Mouse (Mus musculus): ENCODE results near the gene Pak4. TPM values are rescaled to one million over a fixed set of nuclear protein-coding genes. Genes with fewer than 3 reads are reported as not detected.

Gene Pak4
- polyA plus RNA-seq (2012; ENCODE audit: insufficient read depth, insufficient read length, missing spikeins) = 10.7 and 11.7 TPM in 2 replicates

DNA sequence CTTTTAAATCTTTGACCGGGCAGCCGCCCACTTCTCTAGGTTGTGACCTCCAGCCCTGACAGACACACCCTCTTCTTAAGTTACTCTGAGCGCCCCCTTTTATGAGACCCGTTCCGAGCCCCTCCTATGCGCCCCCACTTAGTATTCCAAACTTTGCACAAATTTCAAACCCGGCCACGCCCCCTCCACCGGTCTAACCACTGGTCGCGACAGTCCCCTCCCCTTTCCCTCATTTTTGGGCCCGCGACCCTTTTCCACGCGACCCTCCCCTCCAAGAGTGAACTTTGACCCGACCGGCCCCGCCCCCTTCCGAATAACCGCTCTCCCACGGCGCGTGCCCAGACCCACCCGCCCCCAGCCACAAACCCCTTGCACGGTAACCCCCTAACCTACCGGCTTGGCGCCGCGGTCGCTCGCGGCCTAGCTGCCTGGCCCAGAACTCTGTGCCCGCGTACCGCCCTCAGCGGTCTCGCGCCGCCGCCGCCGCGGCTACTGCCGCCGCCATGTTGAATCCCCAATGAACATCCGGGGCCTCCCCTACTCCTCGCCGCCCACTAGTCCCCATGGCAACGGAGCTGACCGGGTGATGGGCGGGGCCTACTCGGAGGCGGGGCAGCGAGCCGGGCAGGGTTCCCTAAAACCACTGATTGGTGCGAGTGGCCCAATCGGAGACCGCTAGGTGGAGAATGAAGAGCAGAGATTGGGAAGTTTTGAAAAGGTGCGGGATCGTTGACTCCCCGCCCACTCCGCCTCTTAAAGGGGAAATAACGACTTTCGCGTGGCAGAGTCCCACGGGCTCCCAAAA is at the start of gene Pak4, which contains the start of gene Samd4b:
Pak4 (minus strand) TSS at position 544 of the 805 bp plus-strand sequence.
Samd4b (minus strand) TSS at position 503 of the 805 bp plus-strand sequence.
- no peak for TF ChIP-seq CTCF (IDR thresholded peaks at IDR 0.05; ENCODE audit: low read depth, low read length)
- peak; percentile 90 for TF ChIP-seq POLR2A (IDR thresholded peaks at IDR 0.05; ENCODE audit: borderline replicate concordance, low read depth, low read length)
- Histone ChIP-seq H3K4me3 (ENCODE audit: insufficient read depth, low read length) (peak within 1 kb of the TSS; percentile 62), H3K4me1 (ENCODE audit: control insufficient read depth, insufficient read depth, low read length) (peaks cover 38% of the 10 kb centered on the region), H3K27ac (ENCODE audit: insufficient read depth, low read depth, low read length) (0 out of 2 replicates have a peak within 1 kb of the TSS, but pooled peaks have one; percentile 13)

- no peaks in the 10 kb centered on the region for H3K4me1 ChIP-seq (ENCODE audit: control insufficient read depth, insufficient read depth, low read length)
- no peak overlapping the region for H3K4me3 ChIP-seq (ENCODE audit: insufficient read depth, low read length)
- 0 out of 2 replicates have a peak, but pooled peaks have one; percentile 12 for TF ChIP-seq CTCF (IDR thresholded peaks at IDR 0.05; ENCODE audit: low read depth, low read length)
- TF ChIP-seq POLR2A (IDR thresholded peaks at IDR 0.05; ENCODE audit: borderline replicate concordance, low read depth, low read length) = no peak
- no peak overlapping the region for H3K27ac ChIP-seq (ENCODE audit: insufficient read depth, low read depth, low read length)
These were observed 49.0 kb upstream of the Pak4 start for GRCm38 (mm10) chr7:28647016-28647415.

- no peak overlapping the region for H3K27ac ChIP-seq (ENCODE audit: insufficient read depth, low read depth, low read length)
- H3K4me1 ChIP-seq (ENCODE audit: control insufficient read depth, insufficient read depth, low read length) = no peaks in the 10 kb centered on the region
- H3K4me3 ChIP-seq (ENCODE audit: insufficient read depth, low read length) = no peak overlapping the region
- TF ChIP-seq CTCF (IDR thresholded peaks at IDR 0.05; ENCODE audit: low read depth, low read length) (no peak), POLR2A (IDR thresholded peaks at IDR 0.05; ENCODE audit: borderline replicate concordance, low read depth, low read length) (no peak)
These were observed 48.0 kb upstream of the Pak4 start for GRCm38 (mm10) chr7:28645947-28646475.

DNA sequence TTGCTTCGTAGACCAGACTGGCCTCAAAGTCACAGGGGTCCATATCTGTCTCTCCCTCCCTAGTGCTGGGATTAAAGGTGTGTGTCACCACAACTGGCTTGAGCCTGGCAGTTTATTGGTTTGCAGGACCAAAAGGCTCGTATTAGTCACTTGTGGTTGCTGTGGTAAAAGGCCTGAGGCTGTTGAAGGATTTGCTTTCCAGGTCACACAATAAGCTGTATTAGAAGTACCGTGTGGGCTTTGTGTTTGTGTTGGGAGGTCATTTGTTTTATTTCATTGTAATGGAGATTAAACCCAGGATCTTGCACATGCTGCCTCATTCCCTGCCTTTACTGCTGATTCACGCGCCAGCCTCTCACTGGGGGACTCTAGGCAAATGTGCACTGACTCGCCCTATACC is 47.4 kb upstream of the Pak4 start:
- TF ChIP-seq CTCF (IDR thresholded peaks at IDR 0.05; ENCODE audit: low read depth, low read length) (no peak), POLR2A (IDR thresholded peaks at IDR 0.05; ENCODE audit: borderline replicate concordance, low read depth, low read length) (no peak)
- H3K27ac ChIP-seq (ENCODE audit: insufficient read depth, low read depth, low read length) = no peak overlapping the region
- H3K4me1 ChIP-seq (ENCODE audit: control insufficient read depth, insufficient read depth, low read length) = no peaks in the 10 kb centered on the region
- no peak overlapping the region for H3K4me3 ChIP-seq (ENCODE audit: insufficient read depth, low read length)

DNA sequence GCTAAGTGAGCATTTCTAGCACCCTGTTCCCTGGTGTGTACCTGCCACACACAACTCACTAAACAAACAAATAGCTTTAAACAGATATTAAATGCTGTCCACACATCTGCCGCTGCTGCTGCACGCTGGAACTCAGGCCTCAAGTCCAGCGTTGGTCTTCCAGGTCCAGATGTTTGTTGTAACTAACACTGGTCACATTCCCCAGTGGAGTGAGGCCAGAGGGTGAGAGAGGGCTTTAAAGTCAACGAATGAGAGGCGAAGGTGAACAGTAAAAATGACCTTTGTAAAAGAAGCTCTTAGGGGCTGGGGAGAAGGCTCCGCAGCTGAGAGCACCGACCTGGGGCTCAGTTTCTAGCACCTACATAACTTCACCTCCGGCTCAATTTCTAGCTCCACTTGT is 43.6 kb upstream of the Pak4 start:
- no peak for TF ChIP-seq POLR2A (IDR thresholded peaks at IDR 0.05; ENCODE audit: borderline replicate concordance, low read depth, low read length)
- no peak for TF ChIP-seq CTCF (IDR thresholded peaks at IDR 0.05; ENCODE audit: low read depth, low read length)
- Histone ChIP-seq H3K4me3 (ENCODE audit: insufficient read depth, low read length) (no peak overlapping the region), H3K4me1 (ENCODE audit: control insufficient read depth, insufficient read depth, low read length) (peaks cover 3% of the 10 kb centered on the region), H3K27ac (ENCODE audit: insufficient read depth, low read depth, low read length) (no peak overlapping the region)

DNA sequence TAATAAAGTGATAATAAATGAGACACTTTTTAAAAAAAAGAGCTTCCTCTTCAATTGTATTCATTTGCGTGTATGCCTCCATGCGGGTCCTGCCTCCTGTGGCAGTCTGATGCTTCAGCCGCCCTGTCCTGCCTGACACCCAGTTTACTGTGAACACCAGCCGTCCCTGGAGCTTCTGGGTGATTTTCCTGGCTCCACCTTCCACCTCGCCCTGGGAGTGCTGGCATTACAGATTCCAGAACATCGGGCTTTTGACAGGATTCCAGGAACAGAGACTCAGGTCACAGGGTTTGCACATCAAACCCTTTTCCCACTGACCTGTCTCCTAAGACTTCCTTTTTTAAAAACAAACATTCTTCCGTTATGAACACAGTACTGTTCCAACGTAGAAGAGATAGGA is 39.5 kb upstream of the Pak4 start:
- peaks cover 3% of the 10 kb centered on the region for H3K4me1 ChIP-seq (ENCODE audit: control insufficient read depth, insufficient read depth, low read length)

DNA sequence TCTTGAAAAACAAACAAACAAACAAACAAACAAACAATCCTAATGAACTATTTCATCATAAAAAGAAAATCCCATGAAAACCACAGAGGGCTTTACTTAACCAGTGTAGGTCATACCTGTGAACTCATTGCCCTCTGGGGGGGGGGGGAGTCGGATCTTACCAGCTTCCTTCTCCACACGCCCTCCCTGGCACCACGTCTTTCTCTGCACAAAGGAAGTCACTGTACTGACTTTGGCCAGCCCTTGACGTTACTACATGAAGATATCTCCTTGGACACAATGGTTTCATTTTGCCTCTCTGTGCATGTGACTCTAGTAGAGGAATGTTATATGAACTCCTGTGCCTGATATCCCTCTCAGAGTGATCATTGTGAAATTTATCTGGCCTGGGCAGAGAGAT is 36.1 kb upstream of the Pak4 start:
- no peak overlapping the region for H3K27ac ChIP-seq (ENCODE audit: insufficient read depth, low read depth, low read length)
- TF ChIP-seq CTCF (IDR thresholded peaks at IDR 0.05; ENCODE audit: low read depth, low read length) (no peak), POLR2A (IDR thresholded peaks at IDR 0.05; ENCODE audit: borderline replicate concordance, low read depth, low read length) (no peak)

More for the DNA sequence above, 39.5 kb upstream of the Pak4 start:
- Histone ChIP-seq H3K27ac (ENCODE audit: insufficient read depth, low read depth, low read length) (no peak overlapping the region), H3K4me3 (ENCODE audit: insufficient read depth, low read length) (no peak overlapping the region)
- TF ChIP-seq POLR2A (IDR thresholded peaks at IDR 0.05; ENCODE audit: borderline replicate concordance, low read depth, low read length) = no peak
- no peak for TF ChIP-seq CTCF (IDR thresholded peaks at IDR 0.05; ENCODE audit: low read depth, low read length)

DNA sequence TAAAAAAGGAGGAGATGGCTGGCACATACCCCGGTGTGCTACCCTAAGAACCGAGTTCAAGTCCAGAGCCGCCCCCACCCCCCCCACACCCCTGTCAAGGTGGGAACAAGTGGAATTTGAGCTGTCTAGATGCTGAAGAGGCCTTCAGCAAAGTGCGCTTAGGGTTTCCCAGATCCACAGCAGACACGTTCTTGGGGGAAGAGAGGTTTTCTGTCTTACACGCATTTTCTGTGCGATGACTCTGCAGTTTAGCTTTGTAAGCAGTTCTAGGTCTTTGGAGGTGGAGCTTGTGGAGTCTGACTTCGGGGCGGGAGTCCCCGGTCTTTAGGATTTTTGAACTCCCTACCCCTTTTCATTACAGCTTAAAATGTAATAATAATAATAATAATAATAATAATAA is 33.1 kb upstream of the Pak4 start, which contains the start of gene Acp7:
Acp7 (minus strand) TSS at position 260 of the 400 bp plus-strand sequence.
- Histone ChIP-seq H3K4me1 (ENCODE audit: control insufficient read depth, insufficient read depth, low read length) (no peaks in the 10 kb centered on the region), H3K27ac (ENCODE audit: insufficient read depth, low read depth, low read length) (no peak within 1 kb of the TSS), H3K4me3 (ENCODE audit: insufficient read depth, low read length) (no peak within 1 kb of the TSS)
- TF ChIP-seq POLR2A (IDR thresholded peaks at IDR 0.05; ENCODE audit: borderline replicate concordance, low read depth, low read length) (no peak), CTCF (IDR thresholded peaks at IDR 0.05; ENCODE audit: low read depth, low read length) (no peak)

More for the DNA sequence above, 36.1 kb upstream of the Pak4 start:
- H3K4me3 ChIP-seq (ENCODE audit: insufficient read depth, low read length) = no peak overlapping the region
- H3K4me1 ChIP-seq (ENCODE audit: control insufficient read depth, insufficient read depth, low read length) = peaks cover 3% of the 10 kb centered on the region

DNA sequence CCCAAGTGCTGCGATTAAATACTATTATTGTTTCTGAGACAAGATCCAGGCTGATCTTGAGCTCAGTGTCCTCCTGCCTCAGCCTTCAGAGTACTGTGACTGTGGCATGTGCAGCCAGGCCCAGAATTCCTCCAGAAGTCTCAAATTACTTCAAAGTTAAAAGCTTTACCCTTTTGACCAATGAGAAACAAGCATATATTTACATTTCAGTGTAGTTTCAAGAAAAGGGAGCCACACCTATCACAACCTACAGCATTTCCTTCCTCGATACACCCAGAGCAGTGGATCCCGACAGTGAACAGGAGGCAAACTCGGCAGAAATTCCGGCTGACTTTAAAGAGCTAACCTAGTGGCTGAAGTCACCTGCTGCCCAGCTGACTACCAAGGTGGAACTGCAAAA is 26.8 kb upstream of the Pak4 start:
- Histone ChIP-seq H3K4me3 (ENCODE audit: insufficient read depth, low read length) (no peak overlapping the region), H3K4me1 (ENCODE audit: control insufficient read depth, insufficient read depth, low read length) (no peaks in the 10 kb centered on the region), H3K27ac (ENCODE audit: insufficient read depth, low read depth, low read length) (no peak overlapping the region)
- TF ChIP-seq POLR2A (IDR thresholded peaks at IDR 0.05; ENCODE audit: borderline replicate concordance, low read depth, low read length) (no peak), CTCF (IDR thresholded peaks at IDR 0.05; ENCODE audit: low read depth, low read length) (no peak)

Data from bone marrow macrophage, adult 2 months (primary cell).